Mouse (Mus musculus) erythroblast, embryonic 14.5 days (primary cell): ENCODE measurements around the gene Pus7l.

ENCODE experiments used
- GATA1 ChIP-seq: IDR thresholded peaks from 2 replicates; pipeline ENCODE4 v1.6.1; 2012; ENCODE audit warnings: low read length, inconsistent platforms, mixed read lengths
- TAL1 ChIP-seq: IDR thresholded peaks from 3 replicates; pipeline ENCODE4 v1.6.1; 2012; ENCODE audit warnings: low read length, inconsistent platforms, mixed read lengths

DNA sequence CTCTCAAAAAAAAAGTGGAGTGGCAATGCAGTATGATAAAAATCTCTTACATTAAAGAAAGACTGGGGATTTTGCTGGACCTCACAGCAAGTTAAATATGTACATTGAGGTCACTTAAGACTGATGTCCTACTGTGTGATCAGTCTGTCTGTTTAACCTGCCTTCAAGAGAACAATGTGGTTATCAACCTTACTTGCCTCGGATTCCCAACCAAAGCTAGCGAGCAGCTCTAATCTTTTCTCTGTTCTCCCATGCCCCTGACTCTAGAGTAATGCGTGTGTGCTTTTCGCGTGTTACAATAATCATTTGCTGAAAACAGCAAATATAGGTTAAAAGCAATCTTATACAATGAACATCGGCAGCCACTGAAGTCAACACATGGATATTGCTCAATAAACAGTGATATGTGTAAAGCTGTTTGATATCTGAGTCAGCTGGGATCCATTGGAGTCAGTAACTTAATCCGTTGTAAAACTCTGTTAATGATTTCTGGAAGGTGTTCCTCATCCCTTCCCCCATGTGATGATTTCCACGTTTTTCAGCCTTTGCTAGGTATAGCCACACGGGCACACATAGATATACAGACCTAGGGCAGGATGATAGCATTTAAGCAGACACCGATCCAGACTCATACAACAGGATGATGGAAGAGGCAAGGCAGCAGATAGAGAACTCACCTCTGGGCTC, 25.3 kb upstream of the Pus7l start:
- TF ChIP-seq TAL1 (no peak), GATA1 (no peak)
